In the genomic region with DNA sequence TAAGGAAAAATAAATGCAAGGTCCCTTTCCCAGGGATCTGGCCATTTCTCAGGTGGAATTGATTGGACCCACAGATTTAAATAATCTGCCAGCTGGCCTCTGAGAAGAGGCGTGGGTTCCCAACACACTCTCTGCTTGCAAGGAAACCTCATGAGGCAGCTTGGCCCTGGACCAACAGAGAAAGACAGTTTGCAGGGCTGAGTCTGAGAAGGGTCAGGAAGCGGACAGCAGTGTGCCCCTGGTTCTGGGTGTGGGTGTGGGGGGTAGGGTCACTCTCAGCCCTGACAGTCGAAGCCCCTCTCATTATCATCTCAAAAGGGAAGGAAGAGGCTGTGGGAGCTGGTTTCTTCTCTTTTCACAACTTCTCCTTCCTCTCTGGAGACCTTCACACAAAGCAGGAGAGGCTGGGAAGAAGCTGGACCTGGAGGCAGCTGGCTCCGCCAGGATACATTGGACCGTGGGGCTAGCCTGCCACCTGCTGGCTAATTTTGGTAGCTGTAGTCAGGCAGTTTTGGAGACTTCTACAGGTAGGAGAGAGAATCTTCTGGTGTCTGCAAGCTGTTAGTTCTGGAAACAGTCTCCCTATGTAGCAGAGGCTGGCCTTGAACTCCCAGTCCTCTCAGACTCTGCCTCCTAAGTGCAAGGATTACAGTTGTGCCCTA, we compare ENCODE assay signal across 8 mouse cellular contexts. TPM values are rescaled to one million over a fixed set of nuclear protein-coding genes. Genes with fewer than 3 reads are reported as not detected.
DNase-seq lines count a peak whose midpoint lies in the region; ATAC-seq lines count a peak whose summit lies in the region.

No protein-coding gene starts in this region.

- 30% methylated on average over 5 of the region's 5 CpGs for WGBS in embryonic facial prominence, embryonic 10.5 days
- WGBS in midbrain, embryonic 14.5 days: 17% methylated on average over 5 of the region's 5 CpGs

- H3K4me1 ChIP-seq in embryonic facial prominence, embryonic 10.5 days: peaks cover 7% of the 10 kb centered on the region
- no peaks in the 10 kb centered on the region for H3K4me1 ChIP-seq in midbrain, embryonic 14.5 days (ENCODE audit: control insufficient read depth, insufficient read depth, low read length)

- intact Hi-C loops in left cerebral cortex, postnatal 36 days (cut with DNase I): loop anchor here (1.0 to 10.0 kb wide), 3 partner anchors 279 to 495 kb away; a partner anchor contains a TSS

- ATAC-seq in midbrain, embryonic 14.5 days (ENCODE audit: low FRiP score, low TSS enrichment): peak; percentile 69; the same call in 1 of the 2 replicates

- no peak overlapping the region for H3K4me3 ChIP-seq in embryonic facial prominence, embryonic 10.5 days
- no peak overlapping the region for H3K4me3 ChIP-seq in midbrain, embryonic 14.5 days (replicated peaks; ENCODE audit: low read depth, low read length)

- H3K27me3 ChIP-seq in embryonic facial prominence, embryonic 10.5 days (replicated peaks; ENCODE audit: low read depth, poor library complexity, severe bottlenecking): no peaks in the 10 kb centered on the region
- H3K27me3 ChIP-seq in midbrain, embryonic 14.5 days (ENCODE audit: control insufficient read depth, insufficient read depth, low read length): no peaks in the 10 kb centered on the region

- peak overlapping the region; percentile 59; the same call in 1 of the 2 replicates for H3K27ac ChIP-seq in embryonic facial prominence, embryonic 10.5 days (replicated peaks)
- H3K27ac ChIP-seq in midbrain, embryonic 14.5 days (replicated peaks; ENCODE audit: low read depth, low read length): no peak overlapping the region

- H3K36me3 ChIP-seq in embryonic facial prominence, embryonic 10.5 days (replicated peaks): no peaks in the 10 kb centered on the region
- H3K36me3 ChIP-seq in midbrain, embryonic 14.5 days (ENCODE audit: control insufficient read depth, insufficient read depth, low read length): peaks cover 11% of the 10 kb centered on the region

- H3K9ac ChIP-seq in midbrain, embryonic 14.5 days (replicated peaks; ENCODE audit: low read length): no peak overlapping the region

- no peaks in the 10 kb centered on the region for H3K9me3 ChIP-seq in embryonic facial prominence, embryonic 10.5 days
- H3K9me3 ChIP-seq in midbrain, embryonic 14.5 days (ENCODE audit: control insufficient read depth, low read length): no peaks in the 10 kb centered on the region

- peak; percentile 62 for DNase-seq in 3134 (ENCODE audit: extremely low read depth, insufficient read length, low spot score)
- DNase-seq in adrenal gland, postnatal 25 days: peak; percentile 85
- DNase-seq in embryonic facial prominence, embryonic 10.5 days (ENCODE audit: low spot score): peak; percentile 87
- peak; percentile 95 for DNase-seq in heart, adult 11 months
- DNase-seq in kidney, adult 11 months: peak; percentile 70
- peak; percentile 73 to 76 for DNase-seq in left cerebral cortex, postnatal 36 days (ENCODE audit: low spot score in 2 of 2)
- peak; percentile 91 for DNase-seq in midbrain, embryonic 14.5 days
- DNase-seq in spleen, postnatal 10 days (ENCODE audit: low spot score in 2 of 2): peak; percentile 24 to 72

- H3K4me2 ChIP-seq in midbrain, embryonic 14.5 days (ENCODE audit: low read length): no peak overlapping the region

RNA-seq across cellular contexts. Expression of a gene that starts 35.0 kb away (rescaled TPM):
- total RNA-seq in adrenal gland, postnatal 25 days (2021): 3.4 and 5.2 TPM in 2 replicates
- polyA plus RNA-seq in embryonic facial prominence, embryonic 10.5 days (2016; fragmentation: Nextera tagmentation; extraction: Ambion mirVana): 2.5 and 3.3 TPM in 2 replicates
- 10 to 100 TPM; 28.1 to 34.6 TPM for total RNA-seq in left cerebral cortex, postnatal 36 days (2021)
- polyA plus RNA-seq in midbrain, embryonic 14.5 days (2014; fragmentation: Nextera tagmentation; extraction: Ambion mirVana): 24.3 and 25.6 TPM in 2 replicates
